Mouse (Mus musculus) heart, adult 2 months (tissue): ENCODE measurements around the gene Nrbp1. TPM values are rescaled to one million over a fixed set of nuclear protein-coding genes. Genes with fewer than 3 reads are reported as not detected.

Source experiments
- DNase-seq, 2 experiments: peaks; one replicate each; pipeline ENCODE4 v3.0.0; 2021
- H3K27ac ChIP-seq: fragments of 200-600 bp; 2 replicates; pipeline ENCODE4 v1.8.1; 2022
- H3K27me3 ChIP-seq: fragments of 200-500 bp; 2 replicates; pipeline ENCODE4 v1.6.1; 2012; ENCODE audit warnings: mild to moderate bottlenecking, low read length, inconsistent platforms, mixed read lengths; ENCODE audit not compliant: control insufficient read depth, insufficient read depth
- H3K36me3 ChIP-seq: fragments of 200-500 bp; 2 replicates; pipeline ENCODE4 v1.6.1; 2012; ENCODE audit warnings: low read length, inconsistent platforms; ENCODE audit not compliant: control insufficient read depth, insufficient read depth
- H3K4me1 ChIP-seq: fragments of 200-500 bp; 2 replicates; pipeline ENCODE4 v1.6.1; 2011; ENCODE audit warnings: low read length; ENCODE audit not compliant: control insufficient read depth, insufficient read depth
- H3K4me3 ChIP-seq: fragments of 200-600 bp; 2 replicates; pipeline ENCODE4 v1.8.1; 2022
- H3K79me2 ChIP-seq: fragments of 200-500 bp; replicated peaks from 2 replicates; pipeline ENCODE4 v1.6.1; 2012; ENCODE audit warnings: mild to moderate bottlenecking, inconsistent platforms, low read length, moderate library complexity, mixed read lengths; ENCODE audit not compliant: control insufficient read depth, insufficient read depth
- H3K9ac ChIP-seq: fragments of 200-500 bp; 2 replicates; pipeline ENCODE4 v1.6.1; 2012; ENCODE audit warnings: low read depth, mild to moderate bottlenecking, control low read depth, inconsistent platforms, low read length, mixed read lengths
- CTCF ChIP-seq: fragments of 200-600 bp; IDR thresholded peaks from 2 replicates; pipeline ENCODE4 v1.8.1; 2022; ENCODE audit warnings: antibody characterized with exemption, mild to moderate bottlenecking, moderate library complexity
- EP300 ChIP-seq: fragments of 200-500 bp; IDR thresholded peaks from 2 replicates; pipeline ENCODE4 v1.6.1; 2011; ENCODE audit warnings: low read depth, low read length, control low read depth; ENCODE audit not compliant: insufficient read depth
- POLR2A ChIP-seq: fragments of 200-500 bp; IDR thresholded peaks from 2 replicates; pipeline ENCODE4 v1.6.1; 2011; ENCODE audit warnings: mild to moderate bottlenecking, low read depth, low read length, control low read depth; ENCODE audit not compliant: insufficient read depth
- WGBS: fragments of 180-500 bp; shearing (Covaris S2); methylation state at CpG from one replicate; pipeline ENCODE4 v1.1.7; 2018; 5-methylcytosine and 5-hydroxymethylcytosine counted together
- intact Hi-C: fragments of 180-260 bp; cut with DNase I; formaldehyde crosslinking; loops from one replicate; pipeline ENCODE4 v1.15.1; 2025
- polyA plus RNA-seq: library from polyadenylated mRNA; depleted of rRNA; stranded (reverse); fragments of >200 nt; gene quantifications from 2 replicates; pipeline ENCODE4 v1.2.3, GENCODE M21; 2012
- total RNA-seq, 2 experiments: library from RNA; stranded (reverse); gene quantifications; 2 replicates each; pipeline ENCODE4 v1.2.3; 2021

Nrbp1 gene
- total and polyA plus RNA-seq, 3 experiments, result 75.9 to 151 (median 80.3) TPM

GRCm38 (mm10) chr5:31194486-31195485, 45.9 kb upstream of the Nrbp1 start:
- no peaks in the 10 kb centered on the region for H3K27me3 ChIP-seq
- H3K36me3 ChIP-seq, result peaks cover 6% of the 10 kb centered on the region
- 87% methylated on average over 16 of the region's 16 CpGs for WGBS
- DNase-seq, result no peak
- H3K27ac ChIP-seq, result no peak overlapping the region
- TF ChIP-seq CTCF (no peak), EP300 (no peak), POLR2A (no peak)
- intact Hi-C loops, result no loop called here
- peaks cover 2% of the 10 kb centered on the region for H3K4me1 ChIP-seq
- no peak overlapping the region for H3K9ac ChIP-seq
- H3K4me3 ChIP-seq, result no peak overlapping the region
- no peaks in the 10 kb centered on the region for H3K79me2 ChIP-seq

- TF ChIP-seq CTCF (no peak), EP300 (no peak), POLR2A (no peak)
- H3K36me3 ChIP-seq, result peaks cover 6% of the 10 kb centered on the region
- no peak overlapping the region for H3K9ac ChIP-seq
Measured at GRCm38 (mm10) chr5:31195671-31196070, 45.0 kb upstream of the Nrbp1 start.

GRCm38 (mm10) chr5:31196207-31196606, 44.5 kb upstream of the Nrbp1 start:
- Histone ChIP-seq H3K79me2 (no peaks in the 10 kb centered on the region; the same call in 1 of the 2 replicates), H3K36me3 (peaks cover 6% of the 10 kb centered on the region), H3K4me3 (no peak overlapping the region), H3K9ac (no peak overlapping the region), H3K27me3 (no peaks in the 10 kb centered on the region), H3K4me1 (peaks cover 3% of the 10 kb centered on the region), H3K27ac (no peak overlapping the region)
- no peak for DNase-seq
- intact Hi-C loops, result no loop called here
- TF ChIP-seq POLR2A (no peak), EP300 (no peak), CTCF (no peak)
- WGBS, result 88% methylated on average over 10 of the region's 10 CpGs

More at GRCm38 (mm10) chr5:31195671-31196070, 45.0 kb upstream of the Nrbp1 start:
- WGBS, result 71% methylated on average over 4 of the region's 4 CpGs
- Histone ChIP-seq H3K27me3 (no peaks in the 10 kb centered on the region), H3K27ac (no peak overlapping the region), H3K4me1 (peaks cover 2% of the 10 kb centered on the region), H3K79me2 (no peaks in the 10 kb centered on the region; the same call in 1 of the 2 replicates), H3K4me3 (no peak overlapping the region)
- DNase-seq, result no peak
- intact Hi-C loops, result no loop called here

- no peak for DNase-seq
- 91% methylated on average over 12 of the region's 12 CpGs for WGBS
- H3K27ac ChIP-seq, result no peak overlapping the region
- H3K79me2 ChIP-seq, result no peaks in the 10 kb centered on the region; the same call in 1 of the 2 replicates
- no peak overlapping the region for H3K9ac ChIP-seq
- intact Hi-C loops, result no loop called here
- H3K36me3 ChIP-seq, result peaks cover 6% of the 10 kb centered on the region
- no peaks in the 10 kb centered on the region for H3K27me3 ChIP-seq
- TF ChIP-seq EP300 (no peak), CTCF (no peak), POLR2A (no peak)
- peaks cover 1% of the 10 kb centered on the region; the same call in 1 of the 2 replicates for H3K4me1 ChIP-seq
- H3K4me3 ChIP-seq, result no peak overlapping the region
Measured at GRCm38 (mm10) chr5:31197072-31197471, 43.6 kb upstream of the Nrbp1 start.

GRCm38 (mm10) chr5:31198170-31198569, 42.5 kb upstream of the Nrbp1 start:
- TF ChIP-seq POLR2A (0 out of 2 replicates have a peak, but pooled peaks have one; percentile 25), CTCF (no peak)
- Histone ChIP-seq H3K9ac (no peak overlapping the region), H3K4me3 (no peak overlapping the region), H3K27ac (no peak overlapping the region), H3K4me1 (peaks cover 1% of the 10 kb centered on the region; the same call in 1 of the 2 replicates), H3K79me2 (no peaks in the 10 kb centered on the region; the same call in 1 of the 2 replicates), H3K27me3 (no peaks in the 10 kb centered on the region), H3K36me3 (peaks cover 6% of the 10 kb centered on the region)
- 74% methylated on average over 9 of the region's 9 CpGs for WGBS
- no peak for DNase-seq
- intact Hi-C loops, result no loop called here
